Mouse (Mus musculus): Measurements from ENCODE around the gene Tiam1.

The Tiam1 gene

GRCm38 (mm10) chr16:89799772-89800171 lies 343.8 kb downstream of the Tiam1 start:
- DNase-seq (ENCODE audit: low read depth, low spot score), result no peak

GRCm38 (mm10) chr16:89796566-89796965 lies 347.0 kb downstream of the Tiam1 start:
- DNase-seq (ENCODE audit: low read depth, low spot score), result no peak

GRCm38 (mm10) chr16:89789792-89790434 lies 353.7 kb downstream of the Tiam1 start:
- DNase-seq (ENCODE audit: low read depth, low spot score), result no peak

GRCm38 (mm10) chr16:89785795-89786194 lies 357.8 kb downstream of the Tiam1 start:
- no peak for DNase-seq (ENCODE audit: low read depth, low spot score)

GRCm38 (mm10) chr16:89779705-89780104 lies 363.9 kb downstream of the Tiam1 start:
- DNase-seq (ENCODE audit: low read depth, low spot score), result no peak

- DNase-seq (ENCODE audit: low read depth, low spot score), result no peak
Measured at GRCm38 (mm10) chr16:89777450-89777849, 366.1 kb downstream of the Tiam1 start.

GRCm38 (mm10) chr16:89774553-89774913 lies 369.0 kb downstream of the Tiam1 start:
- no peak for DNase-seq (ENCODE audit: low read depth, low spot score)

GRCm38 (mm10) chr16:89773657-89774552 lies 369.7 kb downstream of the Tiam1 start:
- DNase-seq (ENCODE audit: low read depth, low spot score), result peak; percentile 45

- no peak for DNase-seq (ENCODE audit: low read depth, low spot score)
Measured at GRCm38 (mm10) chr16:89765919-89766318, 377.6 kb downstream of the Tiam1 start.

- DNase-seq (ENCODE audit: low read depth, low spot score), result no peak
Measured at GRCm38 (mm10) chr16:89765470-89765869, 378.1 kb downstream of the Tiam1 start.

- DNase-seq (ENCODE audit: low read depth, low spot score), result no peak
Measured at GRCm38 (mm10) chr16:89763812-89764211, 379.8 kb downstream of the Tiam1 start.

- DNase-seq (ENCODE audit: low read depth, low spot score), result no peak
Measured at GRCm38 (mm10) chr16:89762523-89762922, 381.0 kb downstream of the Tiam1 start.

- DNase-seq (ENCODE audit: low read depth, low spot score), result no peak
Measured at GRCm38 (mm10) chr16:89762096-89762495, 381.5 kb downstream of the Tiam1 start.

- no peak for DNase-seq (ENCODE audit: low read depth, low spot score)
Measured at GRCm38 (mm10) chr16:89757384-89757783, 386.2 kb downstream of the Tiam1 start.

- no peak for DNase-seq (ENCODE audit: low read depth, low spot score)
Measured at GRCm38 (mm10) chr16:89754709-89755108, 388.9 kb downstream of the Tiam1 start.

- DNase-seq (ENCODE audit: low read depth, low spot score), result no peak
Measured at GRCm38 (mm10) chr16:89747864-89748263, 395.7 kb downstream of the Tiam1 start.

GRCm38 (mm10) chr16:89739559-89739958 lies 404.0 kb downstream of the Tiam1 start:
- no peak for DNase-seq (ENCODE audit: low read depth, low spot score)

GRCm38 (mm10) chr16:89738963-89739362 lies 404.6 kb downstream of the Tiam1 start:
- DNase-seq (ENCODE audit: low read depth, low spot score), result no peak

Measured in retina, adult 2 months (tissue).